25 mouse cellular contexts compared by ENCODE assay signal in the genomic region with DNA sequence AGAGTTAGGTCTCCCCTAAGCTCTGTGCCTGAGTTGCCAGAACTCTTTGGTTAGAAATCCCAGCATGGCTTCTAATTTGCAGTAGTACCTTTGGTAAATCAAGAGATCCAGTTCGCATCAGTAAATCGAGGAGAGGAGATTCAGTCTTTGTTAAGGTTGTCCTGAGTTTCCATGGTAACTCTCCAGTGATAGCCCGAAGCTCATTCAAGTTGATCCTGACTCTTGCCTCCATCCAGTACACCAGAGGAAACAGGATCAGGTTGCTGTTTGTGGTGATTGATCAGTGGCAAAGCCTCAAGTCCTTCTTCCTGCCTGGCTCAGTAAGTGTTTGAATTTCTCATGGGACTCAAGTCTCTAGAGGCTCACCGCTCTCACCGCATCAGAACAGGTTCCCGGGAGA. TPM values are rescaled to one million over a fixed set of nuclear protein-coding genes. Genes with fewer than 3 reads are reported as not detected.
DNase-seq lines count a peak whose midpoint lies in the region; ATAC-seq lines count a peak whose summit lies in the region.
"Had no signal": no experiment of that assay in that cellular context is flagged by ENCODE, and none has a peak within 500 bp of the region (broad histone marks: within the 10 kb centered on the region; RNA-seq: fewer than 3 reads in every experiment).

No protein-coding gene starts in this region.

- no peak overlapping the region for H3K4me3 ChIP-seq in hindbrain, embryonic 16.5 days (ENCODE audit: low read length)
- H3K4me3 ChIP-seq in hindbrain, embryonic 11.5 days (ENCODE audit: low read depth, low read length) = no peak overlapping the region
- H3K4me3 ChIP-seq in midbrain, embryonic 15.5 days = no peak overlapping the region
- no peak overlapping the region for H3K4me3 ChIP-seq in midbrain, embryonic 11.5 days (ENCODE audit: low read depth, low read length)
- H3K4me3 ChIP-seq in midbrain, embryonic 16.5 days (ENCODE audit: low read depth, low read length) = no peak overlapping the region
- H3K4me3 ChIP-seq: embryonic facial prominence, embryonic 13.5 days; forebrain, embryonic 15.5 days; heart, adult 2 months; heart, embryonic 15.5 days; hindbrain, embryonic 15.5 days had no signal

- H3K27ac ChIP-seq in hindbrain, embryonic 16.5 days (ENCODE audit: low read depth, low read length) = no peak overlapping the region
- no peak overlapping the region for H3K27ac ChIP-seq in hindbrain, embryonic 11.5 days (ENCODE audit: low read depth, low read length)
- no peak overlapping the region for H3K27ac ChIP-seq in midbrain, embryonic 15.5 days
- H3K27ac ChIP-seq in midbrain, embryonic 11.5 days (ENCODE audit: low read depth, low read length) = no peak overlapping the region
- H3K27ac ChIP-seq in midbrain, embryonic 16.5 days (ENCODE audit: low read length) = no peak overlapping the region
- H3K27ac ChIP-seq: embryonic facial prominence, embryonic 13.5 days; forebrain, embryonic 15.5 days; heart, adult 2 months; heart, embryonic 15.5 days; hindbrain, embryonic 15.5 days had no signal

- no peaks in the 10 kb centered on the region for H3K9me3 ChIP-seq in hindbrain, embryonic 16.5 days (ENCODE audit: control insufficient read depth, low read length)
- H3K9me3 ChIP-seq in hindbrain, embryonic 11.5 days (ENCODE audit: control insufficient read depth, low read length) = no peaks in the 10 kb centered on the region
- H3K9me3 ChIP-seq in midbrain, embryonic 15.5 days = no peaks in the 10 kb centered on the region
- H3K9me3 ChIP-seq in midbrain, embryonic 11.5 days (ENCODE audit: control insufficient read depth, low read length) = no peaks in the 10 kb centered on the region
- no peaks in the 10 kb centered on the region for H3K9me3 ChIP-seq in midbrain, embryonic 16.5 days (replicated peaks; ENCODE audit: control insufficient read depth, low read length, poor library complexity, severe bottlenecking)
- H3K9me3 ChIP-seq: embryonic facial prominence, embryonic 13.5 days; forebrain, embryonic 15.5 days; heart, embryonic 15.5 days; hindbrain, embryonic 15.5 days had no signal

- WGBS in hindbrain, embryonic 16.5 days = 49% methylated on average over 6 of the region's 6 CpGs
- WGBS in hindbrain, embryonic 11.5 days = 56% methylated on average over 6 of the region's 6 CpGs
- WGBS in midbrain, embryonic 15.5 days = 56% methylated on average over 6 of the region's 6 CpGs
- 59% methylated on average over 6 of the region's 6 CpGs for WGBS in midbrain, embryonic 11.5 days
- WGBS in midbrain, embryonic 16.5 days = 48% methylated on average over 6 of the region's 6 CpGs

- DNase-seq in embryo, embryonic 10 days (ENCODE audit: low spot score) = peak; percentile 34
- DNase-seq in embryo, embryonic 9.5 days (ENCODE audit: extremely low spot score) = no peak
- no peak for DNase-seq in hindbrain, embryonic 11.5 days (ENCODE audit: low spot score)
- no peak for DNase-seq in midbrain, embryonic 11.5 days (ENCODE audit: low spot score, missing footprints)
- DNase-seq in cerebellum, postnatal 25 days = no peak
- DNase-seq: adrenal gland, adult 8-10 months; adrenal gland, postnatal 36 days; B cell, adult 2 months; cerebellum, adult 11-12 months; cerebellum, adult 9-10 months; cerebellum, postnatal 36 days; gastrocnemius, postnatal 10 days; heart, adult 2 months; heart, postnatal 14 days; kidney, adult 11 months had no signal

- no peaks in the 10 kb centered on the region for H3K36me3 ChIP-seq in hindbrain, embryonic 16.5 days (ENCODE audit: control insufficient read depth, insufficient read depth, low read length)
- no peaks in the 10 kb centered on the region for H3K36me3 ChIP-seq in hindbrain, embryonic 11.5 days (ENCODE audit: control insufficient read depth, insufficient read depth, low read length)
- no peaks in the 10 kb centered on the region for H3K36me3 ChIP-seq in midbrain, embryonic 15.5 days (replicated peaks)
- H3K36me3 ChIP-seq in midbrain, embryonic 11.5 days (ENCODE audit: control insufficient read depth, insufficient read depth, low read length) = no peaks in the 10 kb centered on the region
- H3K36me3 ChIP-seq in midbrain, embryonic 16.5 days (ENCODE audit: control insufficient read depth, insufficient read depth, low read length) = no peaks in the 10 kb centered on the region
- H3K36me3 ChIP-seq: embryonic facial prominence, embryonic 13.5 days; forebrain, embryonic 15.5 days; heart, embryonic 15.5 days; hindbrain, embryonic 15.5 days had no signal

- peak; percentile 48; the same call in 1 of the 2 replicates for ATAC-seq in hindbrain, embryonic 16.5 days
- ATAC-seq in hindbrain, embryonic 11.5 days (ENCODE audit: low FRiP score) = no peak
- peak; percentile 71 for ATAC-seq in midbrain, embryonic 15.5 days (replicated peaks)
- no peak for ATAC-seq in midbrain, embryonic 11.5 days (ENCODE audit: low FRiP score)
- ATAC-seq in midbrain, embryonic 16.5 days = peak; percentile 80
- ATAC-seq: CD4-positive, CD25-positive, alpha-beta regulatory T cell, adult 4 months; forebrain, embryonic 15.5 days; Patski had no signal

- 0 out of 2 replicates have a peak, but pooled peaks cover 5% of the 10 kb centered on the region for H3K4me1 ChIP-seq in hindbrain, embryonic 16.5 days (ENCODE audit: control insufficient read depth, insufficient read depth, low read depth, low read length)
- no peaks in the 10 kb centered on the region for H3K4me1 ChIP-seq in hindbrain, embryonic 11.5 days (replicated peaks; ENCODE audit: control insufficient read depth, insufficient read depth, low read length)
- H3K4me1 ChIP-seq in midbrain, embryonic 15.5 days = no peaks in the 10 kb centered on the region
- 0 out of 2 replicates have a peak, but pooled peaks cover 2% of the 10 kb centered on the region for H3K4me1 ChIP-seq in midbrain, embryonic 11.5 days (ENCODE audit: control insufficient read depth, insufficient read depth, low read length)
- H3K4me1 ChIP-seq in midbrain, embryonic 16.5 days (ENCODE audit: control insufficient read depth, insufficient read depth, low read length) = peaks cover 5% of the 10 kb centered on the region; the same call in 1 of the 2 replicates
- H3K4me1 ChIP-seq: embryonic facial prominence, embryonic 13.5 days; forebrain, embryonic 15.5 days; heart, embryonic 15.5 days had no signal

- no peak overlapping the region for H3K4me2 ChIP-seq in hindbrain, embryonic 16.5 days (ENCODE audit: low read length)
- H3K4me2 ChIP-seq in hindbrain, embryonic 11.5 days (replicated peaks; ENCODE audit: low read depth, low read length) = no peak overlapping the region
- no peak overlapping the region for H3K4me2 ChIP-seq in midbrain, embryonic 15.5 days
- no peak overlapping the region for H3K4me2 ChIP-seq in midbrain, embryonic 11.5 days
- no peak overlapping the region for H3K4me2 ChIP-seq in midbrain, embryonic 16.5 days (ENCODE audit: low read length)
- H3K4me2 ChIP-seq: embryonic facial prominence, embryonic 13.5 days; forebrain, embryonic 15.5 days; heart, embryonic 11.5 days; heart, embryonic 15.5 days; hindbrain, embryonic 15.5 days had no signal

- no peaks in the 10 kb centered on the region for H3K27me3 ChIP-seq in hindbrain, embryonic 16.5 days (replicated peaks; ENCODE audit: control insufficient read depth, insufficient read depth, low read length)
- no peaks in the 10 kb centered on the region for H3K27me3 ChIP-seq in hindbrain, embryonic 11.5 days (ENCODE audit: control insufficient read depth, insufficient read depth, low read length)
- no peaks in the 10 kb centered on the region for H3K27me3 ChIP-seq in midbrain, embryonic 15.5 days (replicated peaks)
- H3K27me3 ChIP-seq in midbrain, embryonic 11.5 days (ENCODE audit: control insufficient read depth, insufficient read depth, low read length) = no peaks in the 10 kb centered on the region
- H3K27me3 ChIP-seq in midbrain, embryonic 16.5 days (ENCODE audit: control insufficient read depth, insufficient read depth, low read depth, low read length) = no peaks in the 10 kb centered on the region
- H3K27me3 ChIP-seq: embryonic facial prominence, embryonic 13.5 days; forebrain, embryonic 15.5 days; heart, embryonic 15.5 days; hindbrain, embryonic 15.5 days; Patski had no signal

- H3K9ac ChIP-seq in hindbrain, embryonic 16.5 days (ENCODE audit: low read depth, low read length) = no peak overlapping the region
- no peak overlapping the region for H3K9ac ChIP-seq in hindbrain, embryonic 11.5 days (ENCODE audit: low read depth, low read length)
- H3K9ac ChIP-seq in midbrain, embryonic 15.5 days = no peak overlapping the region
- H3K9ac ChIP-seq in midbrain, embryonic 11.5 days (ENCODE audit: low read length) = no peak overlapping the region
- H3K9ac ChIP-seq in midbrain, embryonic 16.5 days (ENCODE audit: low read depth, low read length) = no peak overlapping the region
- H3K9ac ChIP-seq: embryonic facial prominence, embryonic 13.5 days; forebrain, embryonic 15.5 days; heart, embryonic 15.5 days; hindbrain, embryonic 15.5 days had no signal

RNA-seq across cellular contexts. Expression of gene Gna14, which starts 24.7 kb away (rescaled TPM):
- polyA plus RNA-seq in hindbrain, embryonic 16.5 days (2015; fragmentation: Nextera tagmentation; extraction: Ambion mirVana) = 0.62 and 0.88 TPM in 2 replicates
- 0.28 and 1.2 TPM in 2 replicates for polyA plus RNA-seq in hindbrain, embryonic 11.5 days (2014; fragmentation: Nextera tagmentation; extraction: Ambion mirVana)
- 0.49 and 0.56 TPM in 2 replicates for polyA plus RNA-seq in midbrain, embryonic 15.5 days (2015; fragmentation: Nextera tagmentation; extraction: Ambion mirVana)
- polyA plus RNA-seq in midbrain, embryonic 11.5 days (2014; fragmentation: Nextera tagmentation; extraction: Ambion mirVana) = 0.18 and 0.51 TPM in 2 replicates
- polyA plus RNA-seq in midbrain, embryonic 16.5 days (2015; fragmentation: Nextera tagmentation; extraction: Ambion mirVana) = 0.45 and 0.73 TPM in 2 replicates

Comparison
In these comparisons a context has a peak if more than half of its experiments do, and no peak if none do; other contexts are left out.
1. ATAC-seq: peak in hindbrain, embryonic 16.5 days (single experiment), midbrain, embryonic 15.5 days (single experiment) and midbrain, embryonic 16.5 days (single experiment); none in hindbrain, embryonic 11.5 days (single experiment) and midbrain, embryonic 11.5 days (single experiment).